Comparison of ENCODE assay signal across 8 mouse cellular contexts in the genomic region with DNA sequence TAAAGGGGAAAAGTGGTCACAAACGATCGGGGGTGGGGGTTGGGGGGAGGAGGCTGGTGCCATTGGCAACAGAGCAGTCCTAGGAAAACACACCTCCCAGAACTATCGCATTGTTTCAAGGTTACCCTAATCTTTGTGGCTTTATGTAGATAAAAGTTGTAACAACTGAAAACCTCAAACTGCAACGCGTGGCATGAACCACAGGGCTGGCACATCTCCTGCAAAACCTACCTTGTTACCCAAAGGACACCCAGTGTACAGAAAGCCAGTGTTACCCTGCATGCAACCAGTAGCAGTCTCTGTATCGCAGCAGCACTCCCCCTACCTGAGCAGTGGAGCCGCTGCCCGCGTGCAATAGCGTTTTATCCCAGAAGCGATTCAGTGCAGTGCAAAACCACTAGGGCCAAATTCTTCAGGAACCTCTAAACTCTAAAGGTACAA. TPM values are rescaled to one million over a fixed set of nuclear protein-coding genes. Genes with fewer than 3 reads are reported as not detected.
DNase-seq lines count a peak whose midpoint lies in the region; ATAC-seq and TF ChIP-seq lines count a peak whose summit lies in the region.

No protein-coding gene starts in this region.

- 0 out of 2 replicates have a peak, but pooled peaks cover 7% of the 10 kb centered on the region for H3K36me3 ChIP-seq in heart, embryonic 10.5 days
- no peaks in the 10 kb centered on the region for H3K36me3 ChIP-seq in kidney, embryonic 14.5 days (ENCODE audit: control insufficient read depth, insufficient read depth, low read length)
- peaks cover 14% of the 10 kb centered on the region for H3K36me3 ChIP-seq in liver, embryonic 14.5 days (replicated peaks; ENCODE audit: control insufficient read depth, insufficient read depth, low read depth)
- H3K36me3 ChIP-seq in testis, adult 2 months (ENCODE audit: control insufficient read depth, insufficient read depth, low read length): no peaks in the 10 kb centered on the region

- H3K9ac ChIP-seq in kidney, embryonic 14.5 days (ENCODE audit: low read depth, low read length): peak overlapping the region; percentile 80
- H3K9ac ChIP-seq in liver, embryonic 14.5 days (replicated peaks): peak overlapping the region; percentile 98

- peak; percentile 57 for TF ChIP-seq EP300 in liver, embryonic 14.5 days (IDR thresholded peaks at IDR 0.05; ENCODE audit: low read depth)

- H3K4me3 ChIP-seq in cortical plate, adult 2 months (ENCODE audit: insufficient read depth, low read length): peak overlapping the region; percentile 49
- peak overlapping the region; percentile 97 for H3K4me3 ChIP-seq in heart, embryonic 10.5 days
- H3K4me3 ChIP-seq in kidney, embryonic 14.5 days (ENCODE audit: low read length): peak overlapping the region; percentile 85
- peak overlapping the region; percentile 77 to 87 for H3K4me3 ChIP-seq in liver, embryonic 14.5 days (ENCODE audit: insufficient read depth in 1 of 2, low read depth in 2 of 2, low read length in 2 of 2)
- peak overlapping the region; percentile 93 for H3K4me3 ChIP-seq in testis, adult 2 months (ENCODE audit: control insufficient read depth, low read depth, low read length)

- DNase-seq in A20 (ENCODE audit: low read depth, low spot score): peak; percentile 82
- DNase-seq in heart, embryonic 10.5 days (ENCODE audit: low spot score): peak; percentile 85
- peak; percentile 29 to 61 (median 37) for DNase-seq in liver, embryonic 14.5 days (ENCODE audit: low read depth in 3 of 3, low spot score in 3 of 3)
- DNase-seq in neural tube, embryonic 10.5 days (ENCODE audit: extremely low spot score, low spot score): peak; percentile 61

- no peak overlapping the region for H3K27ac ChIP-seq in cortical plate, adult 2 months (ENCODE audit: insufficient read depth, low read length)
- H3K27ac ChIP-seq in heart, embryonic 10.5 days: peak overlapping the region; percentile 96
- peak overlapping the region; percentile 69; the same call in 1 of the 2 replicates for H3K27ac ChIP-seq in kidney, embryonic 14.5 days (ENCODE audit: low read depth, low read length)
- peak overlapping the region; percentile 65 for H3K27ac ChIP-seq in liver, embryonic 14.5 days
- no peak overlapping the region for H3K27ac ChIP-seq in testis, adult 2 months (ENCODE audit: control insufficient read depth, insufficient read depth, low read depth, low read length)

- WGBS in heart, embryonic 10.5 days: 4% methylated on average over 11 of the region's 11 CpGs
- WGBS in kidney, embryonic 14.5 days: 4% methylated on average over 11 of the region's 11 CpGs
- under 1% methylated on average over 11 of the region's 11 CpGs for WGBS in liver, embryonic 14.5 days (ENCODE audit: insufficient replicate concordance)

- no peak for TF ChIP-seq POLR2A in cortical plate, adult 2 months (IDR thresholded peaks at IDR 0.05; ENCODE audit: extremely low read depth, insufficient read depth, low read length)
- TF ChIP-seq POLR2A in testis, adult 2 months (IDR thresholded peaks at IDR 0.05; ENCODE audit: control insufficient read depth, low read depth, low read length): no peak

- peak; percentile 33; the same call in 1 of the 2 replicates for TF ChIP-seq CTCF in cortical plate, adult 2 months (IDR thresholded peaks at IDR 0.05; ENCODE audit: extremely low read depth, insufficient read depth, low read length)
- peak; percentile 86 for TF ChIP-seq CTCF in liver, embryonic 14.5 days (IDR thresholded peaks at IDR 0.05; ENCODE audit: low read depth)
- TF ChIP-seq CTCF in testis, adult 2 months (IDR thresholded peaks at IDR 0.05; ENCODE audit: control insufficient read depth, insufficient read depth, insufficient replicate concordance, low read depth, low read length): no peak

- no peaks in the 10 kb centered on the region for H3K9me3 ChIP-seq in heart, embryonic 10.5 days
- no peaks in the 10 kb centered on the region for H3K9me3 ChIP-seq in kidney, embryonic 14.5 days (ENCODE audit: control insufficient read depth, low read length)
- H3K9me3 ChIP-seq in liver, embryonic 14.5 days (ENCODE audit: control insufficient read depth, low read length): no peaks in the 10 kb centered on the region

- H3K27me3 ChIP-seq in heart, embryonic 10.5 days (ENCODE audit: insufficient read depth, poor library complexity, severe bottlenecking): no peaks in the 10 kb centered on the region
- no peaks in the 10 kb centered on the region for H3K27me3 ChIP-seq in kidney, embryonic 14.5 days (ENCODE audit: control insufficient read depth, insufficient read depth, low read length)
- no peaks in the 10 kb centered on the region for H3K27me3 ChIP-seq in liver, embryonic 14.5 days (ENCODE audit: control insufficient read depth, insufficient read depth, low read length)
- H3K27me3 ChIP-seq in testis, adult 2 months (ENCODE audit: control insufficient read depth, insufficient read depth, low read length): no peaks in the 10 kb centered on the region

- peak; percentile 41 for ATAC-seq in activated CD4-positive, CD25-positive, alpha-beta regulatory T cell, adult 4 months
- ATAC-seq in kidney, embryonic 14.5 days (ENCODE audit: low FRiP score, low TSS enrichment): peak; percentile 36; the same call in 1 of the 2 replicates
- ATAC-seq in liver, embryonic 14.5 days (ENCODE audit: insufficient read depth): peak; percentile 25; the same call in 1 of the 2 replicates

- peaks cover 3% of the 10 kb centered on the region; the same call in 1 of the 2 replicates for H3K4me1 ChIP-seq in cortical plate, adult 2 months (ENCODE audit: control insufficient read depth, insufficient read depth, low read length)
- H3K4me1 ChIP-seq in heart, embryonic 10.5 days: peaks cover 17% of the 10 kb centered on the region
- H3K4me1 ChIP-seq in kidney, embryonic 14.5 days (ENCODE audit: control insufficient read depth, insufficient read depth, low read length): 0 out of 2 replicates have a peak, but pooled peaks cover 4% of the 10 kb centered on the region
- H3K4me1 ChIP-seq in liver, embryonic 14.5 days (replicated peaks; ENCODE audit: control insufficient read depth in 2 of 2, insufficient read depth in 2 of 2, low read length in 1 of 2): peaks cover 7 to 17% of the 10 kb centered on the region in 2 experiments
- no peaks in the 10 kb centered on the region; the same call in none of the 2 replicates for H3K4me1 ChIP-seq in testis, adult 2 months (ENCODE audit: control insufficient read depth, insufficient read depth, low read length)

- H3K4me2 ChIP-seq in kidney, embryonic 14.5 days (replicated peaks; ENCODE audit: low read depth, low read length): peak overlapping the region; percentile 89
- H3K4me2 ChIP-seq in liver, embryonic 14.5 days (ENCODE audit: low read depth): peak overlapping the region; percentile 79

RNA-seq across cellular contexts. Expression of gene Fam126a, which starts 1.1 kb away (rescaled TPM):
- polyA plus RNA-seq in activated CD4-positive, CD25-positive, alpha-beta regulatory T cell, adult 4 months (2017; shearing (Covaris generic)): 10 to 100 TPM in 1 of 2 experiments, 1 to 10 TPM in 1; 9.3 to 10.1 TPM
- 7.9 and 8.5 TPM in 2 replicates for polyA plus RNA-seq in cortical plate, adult 2 months (2012; rRNA removed)
- 27.5 and 39.7 TPM in 2 replicates for polyA plus RNA-seq in heart, embryonic 10.5 days (2016; fragmentation: Nextera tagmentation; extraction: Ambion mirVana)
- 10.1 and 26.8 TPM in 2 replicates for polyA plus RNA-seq in kidney, embryonic 14.5 days (2014; fragmentation: Nextera tagmentation; extraction: Ambion mirVana)
- polyA plus RNA-seq in liver, embryonic 14.5 days (2012; rRNA removed): 10.9 and 15.4 TPM in 2 replicates
- 64.8 and 65.3 TPM in 2 replicates for polyA plus RNA-seq in liver, embryonic 14.5 days (2014; fragmentation: Nextera tagmentation; extraction: Ambion mirVana)
- polyA plus RNA-seq in testis, adult 2 months (2012; rRNA removed): 43.5 and 51.3 TPM in 2 replicates

Comparison
In these comparisons a context has a peak if more than half of its experiments do, and no peak if none do; other contexts are left out.
1. H3K27ac ChIP-seq: peak in heart, embryonic 10.5 days (single experiment), kidney, embryonic 14.5 days (single experiment) and liver, embryonic 14.5 days (single experiment); none in cortical plate, adult 2 months (single experiment) and testis, adult 2 months (single experiment).
2. Peak in every context shown above with its lines, with median percentiles within 50 percentile points of each other: DNase-seq, ATAC-seq and H3K4me3 ChIP-seq.